ENCODE assay signal across 8 mouse cellular contexts in genomic region chr4:138941401-138941800, GRCm38 (mm10). TPM values are rescaled to one million over a fixed set of nuclear protein-coding genes. Genes with fewer than 3 reads are reported as not detected.
A peak's percentile ranks its signal among the peaks of the same experiment; 100 is the strongest.
DNase-seq lines count a peak whose midpoint lies in the region; ATAC-seq and TF ChIP-seq lines count a peak whose summit lies in the region.
"Had no signal": no experiment of that assay in that cellular context is flagged by ENCODE, and none has a peak within 500 bp of the region (broad histone marks: within the 10 kb centered on the region; RNA-seq: fewer than 3 reads in every experiment).

No protein-coding gene starts in this region.

- TF ChIP-seq POLR2A in brain, embryonic 14.5 days (IDR thresholded peaks at IDR 0.05; ENCODE audit: borderline replicate concordance, extremely low read depth, insufficient read depth, insufficient read length, poor library complexity, severe bottlenecking), result no peak

- H3K9me3 ChIP-seq in embryonic facial prominence, embryonic 10.5 days, result no peaks in the 10 kb centered on the region
- H3K9me3 ChIP-seq in stomach, embryonic 14.5 days (ENCODE audit: control insufficient read depth, low read depth, low read length), result no peaks in the 10 kb centered on the region
- no peaks in the 10 kb centered on the region for H3K9me3 ChIP-seq in liver, embryonic 12.5 days (replicated peaks)

- 45% methylated on average over 7 of the region's 7 CpGs for WGBS in embryonic facial prominence, embryonic 10.5 days
- WGBS in stomach, embryonic 14.5 days, result 29% methylated on average over 7 of the region's 7 CpGs
- WGBS in liver, embryonic 12.5 days (ENCODE audit: insufficient replicate concordance), result 35% methylated on average over 7 of the region's 7 CpGs

- H3K9ac ChIP-seq in stomach, embryonic 14.5 days (replicated peaks; ENCODE audit: low read depth, low read length), result no peak overlapping the region
- no peak overlapping the region for H3K9ac ChIP-seq in liver, embryonic 12.5 days

- H3K4me3 ChIP-seq in embryonic facial prominence, embryonic 10.5 days, result no peak overlapping the region
- H3K4me3 ChIP-seq in stomach, embryonic 14.5 days (ENCODE audit: low read depth, low read length), result no peak overlapping the region
- H3K4me3 ChIP-seq in liver, embryonic 12.5 days, result no peak overlapping the region

- H3K4me2 ChIP-seq in stomach, embryonic 14.5 days (replicated peaks; ENCODE audit: low read depth, low read length), result no peak overlapping the region
- H3K4me2 ChIP-seq in liver, embryonic 12.5 days, result no peak overlapping the region

- peaks cover 29% of the 10 kb centered on the region for H3K4me1 ChIP-seq in embryonic facial prominence, embryonic 10.5 days
- H3K4me1 ChIP-seq in stomach, embryonic 14.5 days (ENCODE audit: control insufficient read depth, insufficient read depth, low read length), result peaks cover 4% of the 10 kb centered on the region; the same call in 1 of the 2 replicates
- peaks cover 9% of the 10 kb centered on the region for H3K4me1 ChIP-seq in liver, embryonic 12.5 days

- no peak for TF ChIP-seq CTCF in brain, embryonic 14.5 days (IDR thresholded peaks at IDR 0.05; ENCODE audit: borderline replicate concordance, extremely low read depth, insufficient read depth, insufficient read length)

- ATAC-seq in stomach, embryonic 14.5 days (ENCODE audit: insufficient number of reproducible peaks, insufficient read depth, low FRiP score, low read depth), result no peak
- ATAC-seq in liver, embryonic 12.5 days, result no peak

- H3K27ac ChIP-seq in embryonic facial prominence, embryonic 10.5 days (replicated peaks), result 0 out of 2 replicates have a peak overlapping the region, but pooled peaks have one; percentile 14
- H3K27ac ChIP-seq in stomach, embryonic 14.5 days (ENCODE audit: low read length), result peak overlapping the region; percentile 71; the same call in 1 of the 2 replicates
- no peak overlapping the region for H3K27ac ChIP-seq in liver, embryonic 12.5 days

- H3K27me3 ChIP-seq in embryonic facial prominence, embryonic 10.5 days (replicated peaks; ENCODE audit: low read depth, poor library complexity, severe bottlenecking), result no peaks in the 10 kb centered on the region
- no peaks in the 10 kb centered on the region for H3K27me3 ChIP-seq in stomach, embryonic 14.5 days (ENCODE audit: control insufficient read depth, insufficient read depth, low read length)
- H3K27me3 ChIP-seq in liver, embryonic 12.5 days (replicated peaks), result peaks cover 8% of the 10 kb centered on the region

- H3K36me3 ChIP-seq in embryonic facial prominence, embryonic 10.5 days (replicated peaks), result no peaks in the 10 kb centered on the region
- no peaks in the 10 kb centered on the region for H3K36me3 ChIP-seq in stomach, embryonic 14.5 days (ENCODE audit: control insufficient read depth, insufficient read depth, low read length)
- H3K36me3 ChIP-seq in liver, embryonic 12.5 days, result no peaks in the 10 kb centered on the region

- peak; percentile 50 for DNase-seq in brain, embryonic 14.5 days (ENCODE audit: low read depth)
- peak; percentile 14 for DNase-seq in embryonic facial prominence, embryonic 10.5 days (ENCODE audit: low spot score)
- peak; percentile 34 for DNase-seq in kidney, postnatal 14 days
- DNase-seq in layer of hippocampus, adult 9-10 months (ENCODE audit: low spot score), result no peak
- DNase-seq in urinary bladder, postnatal 36 days (ENCODE audit: low spot score in 2 of 2), result no peak

RNA-seq across cellular contexts. Expression of gene Rnf186, which starts 25.5 kb away (rescaled TPM):
- polyA plus RNA-seq in brain, embryonic 14.5 days (2012; rRNA removed), result not detected in 2 replicates
- not detected in 2 replicates for polyA plus RNA-seq in embryonic facial prominence, embryonic 10.5 days (2016; fragmentation: Nextera tagmentation; extraction: Ambion mirVana)
- 14.2 and 14.8 TPM in 2 replicates for polyA plus RNA-seq in stomach, embryonic 14.5 days (2014; fragmentation: Nextera tagmentation; extraction: Ambion mirVana)
- not detected in 2 replicates for polyA plus RNA-seq in liver, embryonic 12.5 days (2016; fragmentation: Nextera tagmentation; extraction: Ambion mirVana)
- polyA plus RNA-seq: heart, postnatal 0 days had no signal

RNA-seq across cellular contexts. Expression of gene Otud3, which starts 27.7 kb away (rescaled TPM):
- polyA plus RNA-seq in brain, embryonic 14.5 days (2012; rRNA removed), result 7.0 and 9.8 TPM in 2 replicates
- 3.8 and 4.9 TPM in 2 replicates for polyA plus RNA-seq in embryonic facial prominence, embryonic 10.5 days (2016; fragmentation: Nextera tagmentation; extraction: Ambion mirVana)
- polyA plus RNA-seq in stomach, embryonic 14.5 days (2014; fragmentation: Nextera tagmentation; extraction: Ambion mirVana), result 3.0 and 3.2 TPM in 2 replicates
- 2.3 and 2.5 TPM in 2 replicates for polyA plus RNA-seq in liver, embryonic 12.5 days (2016; fragmentation: Nextera tagmentation; extraction: Ambion mirVana)

RNA-seq across cellular contexts. Expression of gene Tmco4, which starts 31.3 kb away (rescaled TPM):
- 0.62 and 0.64 TPM in 2 replicates for polyA plus RNA-seq in brain, embryonic 14.5 days (2012; rRNA removed)
- polyA plus RNA-seq in embryonic facial prominence, embryonic 10.5 days (2016; fragmentation: Nextera tagmentation; extraction: Ambion mirVana), result 1.1 and 1.6 TPM in 2 replicates
- 6.6 and 6.8 TPM in 2 replicates for polyA plus RNA-seq in stomach, embryonic 14.5 days (2014; fragmentation: Nextera tagmentation; extraction: Ambion mirVana)
- 2.1 and 2.5 TPM in 2 replicates for polyA plus RNA-seq in liver, embryonic 12.5 days (2016; fragmentation: Nextera tagmentation; extraction: Ambion mirVana)

Comparison
In these comparisons a context has a peak if more than half of its experiments do, and no peak if none do; other contexts are left out.
1. DNase-seq: peak in brain, embryonic 14.5 days (single experiment), embryonic facial prominence, embryonic 10.5 days (single experiment) and kidney, postnatal 14 days (single experiment); none in layer of hippocampus, adult 9-10 months (single experiment) and urinary bladder, postnatal 36 days (0 of 2).
2. RNA of gene Rnf186, which starts 25.5 kb away (polyA plus RNA-seq): 14.2 to 14.8 TPM in stomach, embryonic 14.5 days; not detected in liver, embryonic 12.5 days, not detected in brain, embryonic 14.5 days and not detected in embryonic facial prominence, embryonic 10.5 days; every median in the first group is over 10 times any median in the second.